9 mouse cellular contexts compared by ENCODE assay signal in genomic region chr8:123832757-123833156, GRCm38 (mm10). TPM values are rescaled to one million over a fixed set of nuclear protein-coding genes. Genes with fewer than 3 reads are reported as not detected.
DNase-seq lines count a peak whose midpoint lies in the region; ATAC-seq and TF ChIP-seq lines count a peak whose summit lies in the region.
"Had no signal": no experiment of that assay in that cellular context is flagged by ENCODE, and none has a peak within 500 bp of the region (broad histone marks: within the 10 kb centered on the region; RNA-seq: fewer than 3 reads in every experiment).

No protein-coding gene starts in this region.

- no peaks in the 10 kb centered on the region for H3K9me3 ChIP-seq in intestine, embryonic 14.5 days (ENCODE audit: control insufficient read depth, low read length)
- no peaks in the 10 kb centered on the region for H3K9me3 ChIP-seq in intestine, embryonic 16.5 days (ENCODE audit: control insufficient read depth, low read length)
- H3K9me3 ChIP-seq: lung, embryonic 15.5 days had no signal

- DNase-seq in intestine, embryonic 14.5 days (ENCODE audit: low spot score), result peak; percentile 67
- peak; percentile 56 for DNase-seq in CD4-positive helper T cell, adult 2 months (ENCODE audit: low read depth, low spot score)
- DNase-seq in ZHBTc4 (ENCODE audit: low read depth, low spot score), result peak; percentile 65
- peak; percentile 63 for DNase-seq in gastrocnemius, postnatal 10 days
- DNase-seq in lung, adult 2 months, result peak; percentile 66
- peak; percentile 43 for DNase-seq in thymus, postnatal 0 days (ENCODE audit: low spot score)
- no peak for DNase-seq in layer of hippocampus, postnatal 14 days (ENCODE audit: low spot score in 2 of 2)

- H3K4me1 ChIP-seq in intestine, embryonic 14.5 days (replicated peaks; ENCODE audit: control insufficient read depth, insufficient read depth, low read length), result no peaks in the 10 kb centered on the region
- H3K4me1 ChIP-seq in intestine, embryonic 16.5 days (ENCODE audit: control insufficient read depth, insufficient read depth, low read length), result no peaks in the 10 kb centered on the region
- no peaks in the 10 kb centered on the region for H3K4me1 ChIP-seq in lung, adult 2 months (ENCODE audit: control insufficient read depth, insufficient read depth, low read length)
- H3K4me1 ChIP-seq: lung, embryonic 15.5 days had no signal

- no peak overlapping the region for H3K4me2 ChIP-seq in intestine, embryonic 14.5 days (ENCODE audit: low read length)
- H3K4me2 ChIP-seq in intestine, embryonic 16.5 days (ENCODE audit: low read depth, low read length), result no peak overlapping the region
- H3K4me2 ChIP-seq: lung, embryonic 15.5 days had no signal

- H3K4me3 ChIP-seq in intestine, embryonic 14.5 days (ENCODE audit: low read depth, low read length), result no peak overlapping the region
- H3K4me3 ChIP-seq in intestine, embryonic 16.5 days (ENCODE audit: low read length), result no peak overlapping the region
- H3K4me3 ChIP-seq in lung, adult 2 months (replicated peaks; ENCODE audit: extremely low read depth, low read depth, low read length), result no peak overlapping the region
- H3K4me3 ChIP-seq: lung, embryonic 15.5 days had no signal

- over 99% methylated on average over 4 of the region's 4 CpGs for WGBS in intestine, embryonic 14.5 days
- 96% methylated on average over 4 of the region's 4 CpGs for WGBS in intestine, embryonic 16.5 days
- WGBS in lung, adult 2 months, result 95% methylated on average over 4 of the region's 4 CpGs

- no peaks in the 10 kb centered on the region for H3K27me3 ChIP-seq in intestine, embryonic 14.5 days (replicated peaks; ENCODE audit: control insufficient read depth, insufficient read depth, low read length)
- H3K27me3 ChIP-seq in intestine, embryonic 16.5 days (replicated peaks; ENCODE audit: control insufficient read depth, insufficient read depth, low read length), result no peaks in the 10 kb centered on the region
- H3K27me3 ChIP-seq: lung, embryonic 15.5 days had no signal

- ATAC-seq in intestine, embryonic 14.5 days (replicated peaks; ENCODE audit: low FRiP score, low TSS enrichment, low read depth), result no peak
- ATAC-seq in intestine, embryonic 16.5 days, result no peak

- no peak overlapping the region for H3K9ac ChIP-seq in intestine, embryonic 14.5 days (ENCODE audit: low read length)
- H3K9ac ChIP-seq in intestine, embryonic 16.5 days (ENCODE audit: low read depth, low read length), result no peak overlapping the region
- H3K9ac ChIP-seq: lung, embryonic 15.5 days had no signal

- no peak for TF ChIP-seq POLR2A in lung, adult 2 months (IDR thresholded peaks at IDR 0.05; ENCODE audit: borderline replicate concordance, extremely low read depth, low read depth, low read length)

- peaks cover 82% of the 10 kb centered on the region for H3K36me3 ChIP-seq in intestine, embryonic 14.5 days (ENCODE audit: control insufficient read depth, insufficient read depth, low read length)
- peaks cover 16% of the 10 kb centered on the region for H3K36me3 ChIP-seq in intestine, embryonic 16.5 days (ENCODE audit: control insufficient read depth, insufficient read depth, low read length)

- TF ChIP-seq CTCF in lung, adult 2 months (IDR thresholded peaks at IDR 0.05; ENCODE audit: insufficient read depth, low read length), result peak; percentile 91

- H3K27ac ChIP-seq in intestine, embryonic 14.5 days (ENCODE audit: low read depth), result no peak overlapping the region
- H3K27ac ChIP-seq in intestine, embryonic 16.5 days (ENCODE audit: low read length), result no peak overlapping the region
- H3K27ac ChIP-seq: lung, embryonic 15.5 days had no signal

RNA-seq across cellular contexts. Expression of gene Rab4a, which starts 27.0 kb away (rescaled TPM):
- polyA plus RNA-seq in intestine, embryonic 14.5 days (2014; fragmentation: Nextera tagmentation; extraction: Ambion mirVana), result 51.9 and 52.0 TPM in 2 replicates
- 66.9 and 71.9 TPM in 2 replicates for polyA plus RNA-seq in intestine, embryonic 16.5 days (2015; fragmentation: Nextera tagmentation; extraction: Ambion mirVana)
- 10 to 100 TPM; 11.7 to 14.1 TPM for total RNA-seq in gastrocnemius, postnatal 10 days (2021)
- 7.3 and 7.9 TPM in 2 replicates for polyA plus RNA-seq in lung, adult 2 months (2012; rRNA removed)
- 23.4 and 23.5 TPM in 2 replicates for polyA plus RNA-seq in thymus, postnatal 0 days (2015; fragmentation: Nextera tagmentation; extraction: Ambion mirVana)
- 10 to 100 TPM; 45.5 to 46.8 TPM for total RNA-seq in layer of hippocampus, postnatal 14 days (2021)

RNA-seq across cellular contexts. Expression of gene Ccsap, which starts 27.3 kb away (rescaled TPM):
- 3.2 and 3.9 TPM in 2 replicates for polyA plus RNA-seq in intestine, embryonic 14.5 days (2014; fragmentation: Nextera tagmentation; extraction: Ambion mirVana)
- 2.3 and 2.7 TPM in 2 replicates for polyA plus RNA-seq in intestine, embryonic 16.5 days (2015; fragmentation: Nextera tagmentation; extraction: Ambion mirVana)
- total RNA-seq in gastrocnemius, postnatal 10 days (2021), result 1 to 10 TPM; 1.9 to 2.5 TPM
- 0.80 and 0.86 TPM in 2 replicates for polyA plus RNA-seq in lung, adult 2 months (2012; rRNA removed)
- polyA plus RNA-seq in thymus, postnatal 0 days (2015; fragmentation: Nextera tagmentation; extraction: Ambion mirVana), result 6.6 and 6.7 TPM in 2 replicates
- total RNA-seq in layer of hippocampus, postnatal 14 days (2021), result 10 to 100 TPM; 57.1 to 62.6 TPM

Comparison
In these comparisons a context has a peak if more than half of its experiments do, and no peak if none do; other contexts are left out.
1. DNase-seq: peak in intestine, embryonic 14.5 days (single experiment), CD4-positive helper T cell, adult 2 months (single experiment), ZHBTc4 (single experiment), gastrocnemius, postnatal 10 days (single experiment), lung, adult 2 months (single experiment) and thymus, postnatal 0 days (single experiment); none in layer of hippocampus, postnatal 14 days (0 of 2).